Mouse (Mus musculus): Measurements from ENCODE around the gene Prkn.

GRCm38 (mm10) chr17:11642328-11642727 is 802.1 kb downstream of the Prkn start:
- no peak for TF ChIP-seq CTCF (IDR thresholded peaks at IDR 0.05)
- TF ChIP-seq EP300 (IDR thresholded peaks at IDR 0.05) = no peak

Measured in lung, postnatal 0 days (tissue).